Mouse (Mus musculus): ENCODE measurements at regions not wholly inside any gene's neighbourhood (a gene's known extent, or its start where the extent isn't known, plus 50 kb on each side); places are given as distances from the start of the nearest gene placed in this dataset.

DNA sequence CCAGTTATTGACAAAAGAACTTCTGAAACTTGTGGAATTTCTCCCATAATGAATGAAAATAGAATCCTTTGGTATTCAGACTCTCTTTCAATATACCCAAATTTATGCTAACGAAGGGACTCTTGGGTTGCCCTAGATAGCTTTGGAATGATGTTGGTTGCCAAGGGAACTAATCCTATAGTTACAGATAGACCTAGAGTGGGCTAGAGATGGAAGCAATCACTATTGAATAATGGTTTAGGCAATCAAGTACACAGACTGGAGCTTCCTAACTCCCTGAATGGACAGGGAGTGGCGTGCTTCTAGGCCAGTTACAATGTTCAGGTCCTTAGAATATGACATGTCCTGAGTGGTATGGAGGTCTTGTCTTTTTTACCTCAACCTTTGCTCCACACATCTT is 354.3 kb upstream of the Tmpo start:
- no peak for TF ChIP-seq FLI1 (IDR thresholded peaks at IDR 0.05; ENCODE audit: low read length)
- TF ChIP-seq GATA1 (IDR thresholded peaks at IDR 0.05; ENCODE audit: borderline replicate concordance, low read length), result no peak

Data from megakaryocyte, embryonic 14.5 days (primary cell).